Mouse (Mus musculus) liver, embryonic 14.5 days (tissue): ENCODE data around the gene Nav2. TPM values are rescaled to one million over a fixed set of nuclear protein-coding genes. Genes with fewer than 3 reads are reported as not detected.

ENCODE experiments used
- ATAC-seq: fragments of 200-750 bp; cut with Nextera tagmentation; 2 replicates; pipeline ENCODE4 v1.8.0; 2017; ENCODE audit warnings: moderate number of reproducible peaks, mild to moderate bottlenecking, moderate library complexity; ENCODE audit not compliant: insufficient read depth
- DNase-seq, 3 experiments: peaks; one replicate each; pipeline ENCODE4 v3.0.0-alpha.2; 2012 to 2013; ENCODE audit warnings: low read depth in 3 of 3, low spot score in 3 of 3
- H3K27ac ChIP-seq: fragments of 300-500 bp; sonication (generic); 2 replicates; pipeline ENCODE4 v1.5.1; 2014; ENCODE audit warnings: moderate library complexity, mild to moderate bottlenecking, control low read depth, inconsistent platforms
- H3K27me3 ChIP-seq: fragments of 300-500 bp; sonication (generic); 2 replicates; pipeline ENCODE4 v1.6.1; 2014; ENCODE audit warnings: mild to moderate bottlenecking, low read length, moderate library complexity; ENCODE audit not compliant: control insufficient read depth, insufficient read depth
- H3K36me3 ChIP-seq: fragments of 300-500 bp; sonication (generic); replicated peaks from 2 replicates; pipeline ENCODE4 v1.6.1; 2014; ENCODE audit warnings: low read depth; ENCODE audit not compliant: control insufficient read depth, insufficient read depth
- H3K4me1 ChIP-seq, 2 experiments: fragments of 200-500 bp in 1 of 2; fragments of 300-500 bp in 1 of 2; sonication (generic) in 1 of 2; replicated peaks; 2 replicates each; pipeline ENCODE4 v1.6.1; 2012 to 2014; ENCODE audit warnings: antibody characterized with exemption in 1 of 2, inconsistent platforms in 1 of 2, low read length in 1 of 2; ENCODE audit not compliant: control insufficient read depth in 2 of 2, insufficient read depth in 2 of 2
- H3K4me2 ChIP-seq: fragments of 300-500 bp; sonication (generic); 2 replicates; pipeline ENCODE4 v1.6.1; 2014; ENCODE audit warnings: low read depth, mild to moderate bottlenecking, control low read depth, moderate library complexity
- H3K4me3 ChIP-seq, 2 experiments: fragments of 200-500 bp in 1 of 2; fragments of 300-500 bp in 1 of 2; sonication (generic) in 1 of 2; 2 replicates each; pipeline ENCODE4 v1.5.1; 2012 to 2014; ENCODE audit warnings: low read depth in 2 of 2, low read length in 2 of 2, mild to moderate bottlenecking in 2 of 2, control low read depth in 1 of 2, inconsistent platforms in 1 of 2, moderate library complexity in 1 of 2; ENCODE audit not compliant: insufficient read depth in 1 of 2
- H3K9ac ChIP-seq: fragments of 300-500 bp; sonication (generic); replicated peaks from 2 replicates; pipeline ENCODE4 v1.6.1; 2014; ENCODE audit warnings: mild to moderate bottlenecking, control low read depth, moderate library complexity
- H3K9me3 ChIP-seq: fragments of 300-500 bp; sonication (generic); 2 replicates; pipeline ENCODE4 v1.6.1; 2016; ENCODE audit warnings: low read length, mixed read lengths; ENCODE audit not compliant: control insufficient read depth
- CTCF ChIP-seq: IDR thresholded peaks from 2 replicates; pipeline ENCODE4 v1.5.1; 2016; ENCODE audit warnings: antibody characterized with exemption, low read depth, control low read depth
- EP300 ChIP-seq: IDR thresholded peaks from 2 replicates; pipeline ENCODE4 v1.6.1; 2016; ENCODE audit warnings: antibody characterized with exemption, low read depth
- WGBS: fragments of 180-500 bp; shearing (Covaris S2); extraction: QIAGEN DNeasy Blood & Tissue Kit; methylation state at CpG from one replicate; pipeline ENCODE4 v1.1.7; 2014; ENCODE audit not compliant: insufficient replicate concordance; 5-methylcytosine and 5-hydroxymethylcytosine counted together
- polyA plus RNA-seq, 2 experiments: library from polyadenylated mRNA; depleted of rRNA in 1 of 2; stranded (reverse) in 1 of 2; unstranded in 1 of 2; fragments of >200 nt; fragmentation: Nextera tagmentation in 1 of 2; extraction: Ambion mirVana in 1 of 2; gene quantifications; 2 replicates each; pipeline versions ENCODE4 v1.2.1 to v1.2.3; 2012 to 2014

Gene Nav2
- polyA plus RNA-seq, 2 experiments: 1.5 to 1.6 TPM

GRCm38 (mm10) chr7:49538360-49538759 is 629.8 kb downstream of the Nav2 start:
- no peak for DNase-seq
- peaks cover 0 to 4% of the 10 kb centered on the region in 2 experiments; a peak in 1 of 4 replicates for H3K4me1 ChIP-seq
- H3K27ac ChIP-seq: no peak overlapping the region
- no peaks in the 10 kb centered on the region for H3K36me3 ChIP-seq
- H3K4me3 ChIP-seq: no peak overlapping the region
- H3K9me3 ChIP-seq: no peaks in the 10 kb centered on the region
- H3K4me2 ChIP-seq: no peak overlapping the region
- TF ChIP-seq CTCF: no peak
- no peak for ATAC-seq
- no peaks in the 10 kb centered on the region for H3K27me3 ChIP-seq
- no peak overlapping the region for H3K9ac ChIP-seq
- 59% methylated on average over 5 of the region's 5 CpGs for WGBS

GRCm38 (mm10) chr7:49540181-49540580 is 631.7 kb downstream of the Nav2 start:
- H3K27me3 ChIP-seq: no peaks in the 10 kb centered on the region
- H3K9ac ChIP-seq: no peak overlapping the region
- 73% methylated on average over 9 of the region's 9 CpGs for WGBS
- ATAC-seq: no peak
- H3K4me3 ChIP-seq: no peak overlapping the region
- no peaks in the 10 kb centered on the region for H3K9me3 ChIP-seq
- no peak for DNase-seq
- no peaks in the 10 kb centered on the region for H3K4me1 ChIP-seq
- no peak overlapping the region for H3K4me2 ChIP-seq
- TF ChIP-seq CTCF (no peak), EP300 (no peak)
- H3K27ac ChIP-seq: no peak overlapping the region
- no peaks in the 10 kb centered on the region for H3K36me3 ChIP-seq

- Histone ChIP-seq H3K9me3 (no peaks in the 10 kb centered on the region), H3K4me1 (no peaks in the 10 kb centered on the region), H3K9ac (no peak overlapping the region), H3K27ac (no peak overlapping the region), H3K4me3 (no peak overlapping the region), H3K27me3 (no peaks in the 10 kb centered on the region), H3K4me2 (no peak overlapping the region), H3K36me3 (no peaks in the 10 kb centered on the region)
- WGBS: 52% methylated on average over 3 of the region's 3 CpGs
- TF ChIP-seq EP300: no peak
- TF ChIP-seq CTCF: no peak
- no peak for DNase-seq
- ATAC-seq: no peak
Measured at GRCm38 (mm10) chr7:49542135-49542534, 633.6 kb downstream of the Nav2 start.

DNA sequence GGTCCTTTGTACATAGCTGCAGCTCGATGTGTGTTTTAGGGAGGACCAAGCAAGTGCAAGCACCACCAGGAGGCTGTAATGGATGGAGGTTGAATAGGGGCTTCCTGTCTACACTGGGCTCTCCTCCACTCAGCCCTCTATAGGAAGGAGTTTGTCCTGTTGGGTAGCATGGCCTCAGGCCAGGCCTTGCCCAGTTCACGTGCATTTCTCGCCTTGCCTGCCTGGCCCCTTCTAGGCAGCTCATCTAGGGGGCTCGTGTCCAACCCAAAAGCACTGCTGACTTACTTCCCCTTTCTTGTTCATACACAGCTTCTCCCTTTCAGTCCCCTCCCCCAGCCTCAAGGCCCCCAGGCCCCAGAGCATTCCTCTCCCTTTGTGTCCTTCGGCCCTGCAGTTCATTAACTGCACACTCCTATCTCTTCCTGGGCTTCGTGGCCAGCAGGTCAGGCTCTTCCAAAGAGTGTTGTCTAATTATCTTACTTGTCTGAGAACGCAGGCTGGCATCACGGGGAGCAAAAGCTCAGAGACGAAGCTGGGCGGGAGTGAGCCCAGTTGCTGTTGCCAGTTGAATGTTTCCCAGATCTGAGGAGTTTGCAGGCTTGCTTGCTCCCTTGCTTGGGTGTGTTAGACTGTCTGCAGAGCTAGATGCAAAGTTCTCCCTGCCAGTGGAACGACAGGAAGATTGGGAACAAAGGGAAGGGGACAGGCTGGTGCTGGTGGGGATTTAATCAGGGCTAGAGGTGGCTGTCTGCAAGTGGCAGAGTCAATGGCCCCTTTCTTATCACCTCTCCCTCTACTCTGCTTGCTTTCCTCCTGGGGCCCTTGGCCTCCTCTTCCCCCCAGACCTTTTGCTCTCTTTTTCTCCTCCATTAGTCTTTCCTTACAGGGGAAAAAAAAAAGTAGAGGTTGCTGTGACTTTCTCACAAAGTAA is 636.5 kb downstream of the Nav2 start:
- no peak overlapping the region for H3K4me3 ChIP-seq
- DNase-seq (no peak), ATAC-seq (no peak)
- whole genome bisulfite sequencing: 18% methylated on average over 11 of the region's 11 CpGs
- H3K4me2 ChIP-seq: no peak overlapping the region
- no peaks in the 10 kb centered on the region for H3K27me3 ChIP-seq
- H3K27ac ChIP-seq: no peak overlapping the region
- no peak for TF ChIP-seq EP300
- TF ChIP-seq CTCF: 0 out of 2 replicates have a peak, but pooled peaks have one; percentile 3
- no peaks in the 10 kb centered on the region for H3K9me3 ChIP-seq
- H3K9ac ChIP-seq: no peak overlapping the region
- no peaks in the 10 kb centered on the region for H3K4me1 ChIP-seq
- H3K36me3 ChIP-seq: no peaks in the 10 kb centered on the region

DNA sequence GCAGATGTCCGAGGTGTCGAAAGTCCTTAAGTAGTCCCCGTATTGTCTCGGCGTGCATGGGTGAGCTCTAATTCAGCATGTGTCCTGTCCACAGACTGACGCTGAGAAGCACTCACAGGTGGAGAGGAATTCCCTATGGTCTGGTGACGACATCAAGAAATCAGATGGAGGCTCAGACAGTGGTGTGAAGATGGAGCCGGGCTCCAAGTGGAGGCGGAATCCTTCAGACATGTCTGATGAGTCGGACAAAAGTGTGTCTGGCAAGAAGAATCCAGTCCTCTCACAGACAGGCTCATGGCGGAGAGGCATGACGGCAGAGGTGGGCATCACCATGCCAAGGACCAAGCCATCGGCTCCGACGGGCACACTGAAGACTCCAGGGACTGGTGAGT is 637.2 kb downstream of the Nav2 start:
- no peak overlapping the region for H3K27ac ChIP-seq

More for the DNA sequence above, 637.2 kb downstream of the Nav2 start:
- ATAC-seq (no peak), DNase-seq (no peak)
- H3K4me2 ChIP-seq: no peak overlapping the region
- no peak overlapping the region for H3K9ac ChIP-seq
- TF ChIP-seq EP300 (no peak), CTCF (no peak)
- WGBS: 69% methylated on average over 15 of the region's 15 CpGs
- no peaks in the 10 kb centered on the region for H3K27me3 ChIP-seq
- H3K4me1 ChIP-seq: no peaks in the 10 kb centered on the region
- H3K36me3 ChIP-seq: no peaks in the 10 kb centered on the region
- no peaks in the 10 kb centered on the region for H3K9me3 ChIP-seq
- H3K4me3 ChIP-seq: no peak overlapping the region
